Mouse (Mus musculus) kidney, postnatal 10 days (tissue): ENCODE results near the gene C2cd4a.

Source experiments
- DNase-seq: peaks from one replicate; pipeline ENCODE4 v3.0.0; 2021; ENCODE audit warnings: mixed read lengths

C2cd4a gene

GRCm38 (mm10) chr9:67831359-67832045 lies 628 bp downstream of the C2cd4a start:
- DNase-seq: peak; percentile 38

GRCm38 (mm10) chr9:67830411-67831358 lies 1.4 kb downstream of the C2cd4a start:
- peak; percentile 68 for DNase-seq

GRCm38 (mm10) chr9:67828182-67828581 lies 3.9 kb downstream of the C2cd4a start:
- peak; percentile 78 for DNase-seq

- DNase-seq: no peak
Observed at GRCm38 (mm10) chr9:67825527-67825926, 6.6 kb downstream of the C2cd4a start.

GRCm38 (mm10) chr9:67823131-67823530 lies 9.0 kb downstream of the C2cd4a start:
- DNase-seq: no peak

GRCm38 (mm10) chr9:67818668-67818950 lies 13.5 kb downstream of the C2cd4a start:
- DNase-seq: no peak

GRCm38 (mm10) chr9:67817898-67818667 lies 14.0 kb downstream of the C2cd4a start:
- no peak for DNase-seq

GRCm38 (mm10) chr9:67816172-67816928 lies 15.8 kb downstream of the C2cd4a start:
- DNase-seq: no peak

- peak; percentile 66 for DNase-seq
Observed at GRCm38 (mm10) chr9:67813665-67814337, 18.3 kb downstream of the C2cd4a start.

GRCm38 (mm10) chr9:67813171-67813570 lies 19.0 kb downstream of the C2cd4a start:
- DNase-seq: peak; percentile 23

GRCm38 (mm10) chr9:67811116-67811515 lies 21.0 kb downstream of the C2cd4a start:
- DNase-seq: no peak

GRCm38 (mm10) chr9:67810527-67810926 lies 21.6 kb downstream of the C2cd4a start:
- DNase-seq: peak; percentile 23

- no peak for DNase-seq
Observed at GRCm38 (mm10) chr9:67807000-67807399, 25.1 kb downstream of the C2cd4a start.

- DNase-seq: peak; percentile 80
Observed at GRCm38 (mm10) chr9:67802241-67802640, 29.9 kb downstream of the C2cd4a start.

GRCm38 (mm10) chr9:67799078-67799819 lies 32.9 kb downstream of the C2cd4a start:
- DNase-seq: no peak

GRCm38 (mm10) chr9:67795205-67795675 lies 36.9 kb downstream of the C2cd4a start:
- DNase-seq: no peak

- DNase-seq: no peak
Observed at GRCm38 (mm10) chr9:67794668-67795067, 37.5 kb downstream of the C2cd4a start.

- DNase-seq: no peak
Observed at GRCm38 (mm10) chr9:67794216-67794615, 37.9 kb downstream of the C2cd4a start.

GRCm38 (mm10) chr9:67793501-67793900 lies 38.6 kb downstream of the C2cd4a start:
- no peak for DNase-seq

- no peak for DNase-seq
Observed at GRCm38 (mm10) chr9:67792405-67792804, 39.7 kb downstream of the C2cd4a start.

- peak; percentile 16 for DNase-seq
Observed at GRCm38 (mm10) chr9:67787671-67788070, 44.5 kb downstream of the C2cd4a start.
